Mouse (Mus musculus): ENCODE data around the gene Ndufb7.

DNA sequence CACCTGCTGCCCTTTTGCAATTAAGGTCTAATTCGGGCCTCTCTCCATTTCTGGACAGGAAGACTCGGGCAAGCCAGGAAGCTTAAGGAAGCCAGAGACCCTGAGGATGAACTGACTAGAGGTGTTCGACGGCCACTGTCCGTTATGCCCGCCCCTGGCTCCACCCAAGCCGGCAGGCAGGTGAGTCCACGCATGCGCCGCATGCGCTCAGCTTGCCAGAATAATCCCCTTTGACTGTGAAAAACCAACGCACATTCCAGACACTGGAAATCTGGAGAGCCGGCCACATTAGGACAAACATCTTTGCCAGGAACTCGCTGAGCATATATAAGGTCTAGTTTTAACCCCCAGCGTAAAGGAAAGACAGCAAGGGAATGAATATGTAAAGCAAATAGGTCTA, 16.8 kb downstream of the Ndufb7 start:
- TF ChIP-seq TAL1 (IDR thresholded peaks at IDR 0.05; ENCODE audit: low read length) (no peak), GATA1 (IDR thresholded peaks at IDR 0.05; ENCODE audit: low read length) (no peak)
